In genomic region chr7:126863791-126864190, GRCm38 (mm10) we compare ENCODE assay signal across 12 mouse cellular contexts. TPM values are rescaled to one million over a fixed set of nuclear protein-coding genes. Genes with fewer than 3 reads are reported as not detected.
DNase-seq lines count a peak whose midpoint lies in the region; ATAC-seq and TF ChIP-seq lines count a peak whose summit lies in the region.
"Had no signal": no experiment of that assay in that cellular context is flagged by ENCODE, and none has a peak within 500 bp of the region (broad histone marks: within the 10 kb centered on the region; RNA-seq: fewer than 3 reads in every experiment).

No protein-coding gene starts in this region.

- H3K4me2 ChIP-seq in heart, embryonic 13.5 days = peak overlapping the region; percentile 80
- peak overlapping the region; percentile 75 for H3K4me2 ChIP-seq in hindbrain, postnatal 0 days (ENCODE audit: low read depth, low read length)
- H3K4me2 ChIP-seq in midbrain, embryonic 15.5 days = peak overlapping the region; percentile 86

- no peak for ATAC-seq in heart, embryonic 13.5 days (ENCODE audit: extremely low read depth, insufficient number of reproducible peaks, low FRiP score, low TSS enrichment)
- ATAC-seq in hindbrain, postnatal 0 days = no peak
- ATAC-seq in midbrain, embryonic 15.5 days (replicated peaks) = no peak

- H3K27me3 ChIP-seq in heart, embryonic 13.5 days (replicated peaks) = no peaks in the 10 kb centered on the region
- H3K27me3 ChIP-seq in hindbrain, postnatal 0 days (ENCODE audit: insufficient read depth, low read length) = no peaks in the 10 kb centered on the region
- H3K27me3 ChIP-seq in midbrain, embryonic 15.5 days (replicated peaks) = no peaks in the 10 kb centered on the region

- H3K9ac ChIP-seq in heart, embryonic 13.5 days = peak overlapping the region; percentile 86
- peak overlapping the region; percentile 59 for H3K9ac ChIP-seq in hindbrain, postnatal 0 days (replicated peaks; ENCODE audit: low read length)
- peak overlapping the region; percentile 60; the same call in 1 of the 2 replicates for H3K9ac ChIP-seq in midbrain, embryonic 15.5 days

- 67% methylated on average over 6 of the region's 6 CpGs for WGBS in heart, embryonic 13.5 days
- WGBS in hindbrain, postnatal 0 days = 51% methylated on average over 6 of the region's 6 CpGs
- 59% methylated on average over 6 of the region's 6 CpGs for WGBS in midbrain, embryonic 15.5 days

- no peak for DNase-seq in heart, postnatal 4 days
- no peak for DNase-seq in hindbrain, postnatal 0 days (ENCODE audit: low spot score)
- no peak for DNase-seq in cerebellum, adult 11 months
- DNase-seq in urinary bladder, postnatal 10 days (ENCODE audit: low spot score) = no peak
- DNase-seq in left cerebral cortex, adult 8-10 months (ENCODE audit: low spot score in 2 of 2) = no peak
- DNase-seq: adrenal gland, postnatal 10 days; B cell, adult 2 months; kidney, postnatal 4 days had no signal

- 0 out of 2 replicates have a peak, but pooled peaks have one; percentile 9 for TF ChIP-seq POLR2A in cortical plate, adult 2 months (IDR thresholded peaks at IDR 0.05; ENCODE audit: extremely low read depth, insufficient read depth, low read length)

- H3K4me3 ChIP-seq in heart, embryonic 13.5 days = peak overlapping the region; percentile 76
- peak overlapping the region; percentile 41; the same call in 1 of the 2 replicates for H3K4me3 ChIP-seq in cortical plate, adult 2 months (ENCODE audit: insufficient read depth, low read length)
- peak overlapping the region; percentile 56; the same call in 1 of the 2 replicates for H3K4me3 ChIP-seq in hindbrain, postnatal 0 days (ENCODE audit: low read length)
- peak overlapping the region; percentile 77 for H3K4me3 ChIP-seq in midbrain, embryonic 15.5 days

- H3K27ac ChIP-seq in heart, embryonic 13.5 days (replicated peaks) = no peak overlapping the region; the same call in 1 of the 2 replicates
- no peak overlapping the region for H3K27ac ChIP-seq in cortical plate, adult 2 months (ENCODE audit: insufficient read depth, low read length)
- H3K27ac ChIP-seq in hindbrain, postnatal 0 days = peak overlapping the region; percentile 80; the same call in 1 of the 2 replicates
- no peak overlapping the region for H3K27ac ChIP-seq in midbrain, embryonic 15.5 days

- H3K36me3 ChIP-seq in heart, embryonic 13.5 days = peaks cover 74% of the 10 kb centered on the region
- H3K36me3 ChIP-seq in hindbrain, postnatal 0 days (ENCODE audit: insufficient read depth, low read length) = peaks cover 28% of the 10 kb centered on the region; the same call in 1 of the 2 replicates
- peaks cover 47% of the 10 kb centered on the region for H3K36me3 ChIP-seq in midbrain, embryonic 15.5 days (replicated peaks)

- no peak for TF ChIP-seq CTCF in cortical plate, adult 2 months (IDR thresholded peaks at IDR 0.05; ENCODE audit: extremely low read depth, insufficient read depth, low read length)
- no peak for TF ChIP-seq CTCF in hindbrain, postnatal 0 days (IDR thresholded peaks at IDR 0.05; ENCODE audit: low read depth)

- H3K4me1 ChIP-seq in heart, embryonic 13.5 days = peaks cover 32% of the 10 kb centered on the region
- peaks cover 4% of the 10 kb centered on the region for H3K4me1 ChIP-seq in cortical plate, adult 2 months (ENCODE audit: control insufficient read depth, insufficient read depth, low read length)
- H3K4me1 ChIP-seq in hindbrain, postnatal 0 days (ENCODE audit: insufficient read depth, low read length) = peaks cover 12% of the 10 kb centered on the region
- peaks cover 25% of the 10 kb centered on the region for H3K4me1 ChIP-seq in midbrain, embryonic 15.5 days

- no peaks in the 10 kb centered on the region for H3K9me3 ChIP-seq in heart, embryonic 13.5 days
- H3K9me3 ChIP-seq in hindbrain, postnatal 0 days (ENCODE audit: low read length) = no peaks in the 10 kb centered on the region
- no peaks in the 10 kb centered on the region for H3K9me3 ChIP-seq in midbrain, embryonic 15.5 days

RNA-seq across cellular contexts. Expression of gene Ino80e, which starts 1.6 kb away (rescaled TPM):
- 55.6 and 55.8 TPM in 2 replicates for polyA plus RNA-seq in heart, embryonic 13.5 days (2015; fragmentation: Nextera tagmentation; extraction: Ambion mirVana)
- 10 to 100 TPM; 33.5 to 34.1 TPM for total RNA-seq in heart, postnatal 4 days (2021)
- polyA plus RNA-seq in cortical plate, adult 2 months (2012; rRNA removed) = 55.6 and 59.3 TPM in 2 replicates
- 61.0 and 66.9 TPM in 2 replicates for total RNA-seq in hindbrain, postnatal 0 days (2014; rRNA removed)
- 85.2 and 85.5 TPM in 2 replicates for polyA plus RNA-seq in hindbrain, postnatal 0 days (2015; fragmentation: Nextera tagmentation; extraction: Ambion mirVana)
- polyA plus RNA-seq in midbrain, embryonic 15.5 days (2015; fragmentation: Nextera tagmentation; extraction: Ambion mirVana) = 94.4 and 100 TPM in 2 replicates
- 10 to 100 TPM; 48.0 to 61.8 (median 51.8) TPM for total RNA-seq in left cerebral cortex, adult 8-10 months (2022)

RNA-seq across cellular contexts. Expression of gene Hirip3, which starts 2.0 kb away (rescaled TPM):
- 18.8 and 23.1 TPM in 2 replicates for polyA plus RNA-seq in heart, embryonic 13.5 days (2015; fragmentation: Nextera tagmentation; extraction: Ambion mirVana)
- 10 to 100 TPM; 22.8 to 26.1 TPM for total RNA-seq in heart, postnatal 4 days (2021)
- polyA plus RNA-seq in cortical plate, adult 2 months (2012; rRNA removed) = 58.5 and 69.2 TPM in 2 replicates
- 4.3 and 9.4 TPM in 2 replicates for total RNA-seq in hindbrain, postnatal 0 days (2014; rRNA removed)
- 20.6 and 21.1 TPM in 2 replicates for polyA plus RNA-seq in hindbrain, postnatal 0 days (2015; fragmentation: Nextera tagmentation; extraction: Ambion mirVana)
- polyA plus RNA-seq in midbrain, embryonic 15.5 days (2015; fragmentation: Nextera tagmentation; extraction: Ambion mirVana) = 16.7 and 22.8 TPM in 2 replicates
- 10 to 100 TPM; 32.6 to 47.7 (median 40.7) TPM for total RNA-seq in left cerebral cortex, adult 8-10 months (2022)

RNA-seq across cellular contexts. Expression of gene Doc2a, which starts 16.6 kb away (rescaled TPM):
- polyA plus RNA-seq in heart, embryonic 13.5 days (2015; fragmentation: Nextera tagmentation; extraction: Ambion mirVana) = 0.15 and 0.17 TPM in 2 replicates
- not detected for total RNA-seq in heart, postnatal 4 days (2021)
- 45.9 and 52.6 TPM in 2 replicates for polyA plus RNA-seq in cortical plate, adult 2 months (2012; rRNA removed)
- total RNA-seq in hindbrain, postnatal 0 days (2014; rRNA removed) = 40.5 and 57.3 TPM in 2 replicates
- polyA plus RNA-seq in hindbrain, postnatal 0 days (2015; fragmentation: Nextera tagmentation; extraction: Ambion mirVana) = 31.3 and 37.6 TPM in 2 replicates
- 19.8 and 23.8 TPM in 2 replicates for polyA plus RNA-seq in midbrain, embryonic 15.5 days (2015; fragmentation: Nextera tagmentation; extraction: Ambion mirVana)
- total RNA-seq in left cerebral cortex, adult 8-10 months (2022) = 10 to 100 TPM; 45.6 to 57.5 (median 53.5) TPM
- total RNA-seq: neutrophil, adult 5-6 weeks had no signal

RNA-seq across cellular contexts. Expression of gene Taok2, which starts 20.7 kb away (rescaled TPM):
- polyA plus RNA-seq in heart, embryonic 13.5 days (2015; fragmentation: Nextera tagmentation; extraction: Ambion mirVana) = 31.8 and 32.1 TPM in 2 replicates
- total RNA-seq in heart, postnatal 4 days (2021) = 10 to 100 TPM; 65.0 to 66.5 TPM
- polyA plus RNA-seq in cortical plate, adult 2 months (2012; rRNA removed) = 103 and 104 TPM in 2 replicates
- total RNA-seq in hindbrain, postnatal 0 days (2014; rRNA removed) = 140 and 143 TPM in 2 replicates
- polyA plus RNA-seq in hindbrain, postnatal 0 days (2015; fragmentation: Nextera tagmentation; extraction: Ambion mirVana) = 41.0 and 43.7 TPM in 2 replicates
- 66.8 and 70.9 TPM in 2 replicates for polyA plus RNA-seq in midbrain, embryonic 15.5 days (2015; fragmentation: Nextera tagmentation; extraction: Ambion mirVana)
- total RNA-seq in left cerebral cortex, adult 8-10 months (2022) = 100 to 1,000 TPM; 146 to 153 (median 152) TPM

RNA-seq across cellular contexts. Expression of gene 4930451I11Rik, which starts 32.4 kb away (rescaled TPM):
- polyA plus RNA-seq in heart, embryonic 13.5 days (2015; fragmentation: Nextera tagmentation; extraction: Ambion mirVana) = not detected in 2 replicates
- not detected for total RNA-seq in heart, postnatal 4 days (2021)
- polyA plus RNA-seq in cortical plate, adult 2 months (2012; rRNA removed) = 0.67 TPM in 1 of 2 replicates, not detected in the other
- total RNA-seq in hindbrain, postnatal 0 days (2014; rRNA removed) = not detected in 2 replicates
- polyA plus RNA-seq in hindbrain, postnatal 0 days (2015; fragmentation: Nextera tagmentation; extraction: Ambion mirVana) = 0.54 TPM in 1 of 2 replicates, not detected in the other
- not detected in 2 replicates for polyA plus RNA-seq in midbrain, embryonic 15.5 days (2015; fragmentation: Nextera tagmentation; extraction: Ambion mirVana)
- 1 to 10 TPM in 1 of 4 experiments, not detected in 3; 2.3 TPM for total RNA-seq in left cerebral cortex, adult 8-10 months (2022)
- total RNA-seq: adrenal gland, postnatal 10 days; neutrophil, adult 5-6 weeks had no signal

Comparison
In these comparisons a context has a peak if more than half of its experiments do, and no peak if none do; other contexts are left out.
1. RNA of gene Doc2a, which starts 16.6 kb away (polyA plus RNA-seq): 45.9 to 52.6 TPM in cortical plate, adult 2 months, 31.3 to 37.6 TPM in hindbrain, postnatal 0 days and 19.8 to 23.8 TPM in midbrain, embryonic 15.5 days; 0.15 to 0.17 TPM in heart, embryonic 13.5 days; every median in the first group is over 10 times any median in the second.
2. Peak in every context shown above with its lines, with median percentiles within 50 percentile points of each other: H3K4me2 ChIP-seq, H3K4me3 ChIP-seq and H3K9ac ChIP-seq.